Mouse (Mus musculus) embryonic facial prominence, embryonic 11.5 days (tissue): ENCODE results near the gene Sult1c2. TPM values are rescaled to one million over a fixed set of nuclear protein-coding genes. Genes with fewer than 3 reads are reported as not detected.
"Not testable (repeated sequence)": the region's sequence is repeated elsewhere in the genome, so short reads cannot be mapped to it uniquely, and the experiment has no call there.

Experiments
- ATAC-seq: fragments of 200-750 bp; cut with Nextera tagmentation; replicated peaks from 2 replicates; pipeline ENCODE4 v1.8.0; 2017; ENCODE audit warnings: low read depth; ENCODE audit not compliant: insufficient number of reproducible peaks, low FRiP score, low TSS enrichment
- DNase-seq: peaks from one replicate; pipeline ENCODE4 v3.0.0-alpha.2; 2015; ENCODE audit warnings: low spot score
- H3K27ac ChIP-seq: fragments of 300-500 bp; sonication (generic); replicated peaks from 2 replicates; pipeline ENCODE4 v1.5.1; 2014; ENCODE audit warnings: mild to moderate bottlenecking, low read depth, low read length, control low read depth
- H3K27me3 ChIP-seq: fragments of 300-500 bp; sonication (generic); 2 replicates; pipeline ENCODE4 v1.6.1; 2014; ENCODE audit warnings: mild to moderate bottlenecking, low read length, moderate library complexity, mixed read lengths; ENCODE audit not compliant: control insufficient read depth, insufficient read depth
- H3K36me3 ChIP-seq: fragments of 300-500 bp; sonication (generic); replicated peaks from 2 replicates; pipeline ENCODE4 v1.6.1; 2014; ENCODE audit warnings: low read depth, mild to moderate bottlenecking, low read length, moderate library complexity, mixed read lengths; ENCODE audit not compliant: control insufficient read depth, insufficient read depth
- H3K4me1 ChIP-seq: fragments of 300-500 bp; sonication (generic); 2 replicates; pipeline ENCODE4 v1.6.1; 2014; ENCODE audit warnings: low read length, mixed read lengths; ENCODE audit not compliant: control insufficient read depth, insufficient read depth
- H3K4me2 ChIP-seq: fragments of 300-500 bp; sonication (generic); 2 replicates; pipeline ENCODE4 v1.6.1; 2014; ENCODE audit warnings: low read depth, mild to moderate bottlenecking, control low read depth, low read length, moderate library complexity
- H3K4me3 ChIP-seq: fragments of 300-500 bp; sonication (generic); 2 replicates; pipeline ENCODE4 v1.5.1; 2014; ENCODE audit warnings: low read depth, low read length, control low read depth
- H3K9ac ChIP-seq: fragments of 300-500 bp; sonication (generic); replicated peaks from 2 replicates; pipeline ENCODE4 v1.6.1; 2014; ENCODE audit warnings: mild to moderate bottlenecking, control low read depth, low read length
- H3K9me3 ChIP-seq: fragments of 300-500 bp; sonication (generic); replicated peaks from 2 replicates; pipeline ENCODE4 v1.6.1; 2016; ENCODE audit warnings: mild to moderate bottlenecking, low read length, inconsistent platforms, mixed read lengths; ENCODE audit not compliant: control insufficient read depth
- WGBS: fragments of 180-500 bp; shearing (Covaris S2); extraction: QIAGEN DNeasy Blood & Tissue Kit; methylation state at CpG from one replicate; pipeline ENCODE4 v1.1.7; 2014; 5-methylcytosine and 5-hydroxymethylcytosine counted together
- polyA plus RNA-seq: library from polyadenylated mRNA; unstranded; fragments of >200 nt; fragmentation: Nextera tagmentation; extraction: Ambion mirVana; gene quantifications from 2 replicates; pipeline ENCODE4 v1.2.1, GENCODE M21; 2014

Sult1c2 gene
- polyA plus RNA-seq, 1 experiment from 2014 or later = not detected

DNA sequence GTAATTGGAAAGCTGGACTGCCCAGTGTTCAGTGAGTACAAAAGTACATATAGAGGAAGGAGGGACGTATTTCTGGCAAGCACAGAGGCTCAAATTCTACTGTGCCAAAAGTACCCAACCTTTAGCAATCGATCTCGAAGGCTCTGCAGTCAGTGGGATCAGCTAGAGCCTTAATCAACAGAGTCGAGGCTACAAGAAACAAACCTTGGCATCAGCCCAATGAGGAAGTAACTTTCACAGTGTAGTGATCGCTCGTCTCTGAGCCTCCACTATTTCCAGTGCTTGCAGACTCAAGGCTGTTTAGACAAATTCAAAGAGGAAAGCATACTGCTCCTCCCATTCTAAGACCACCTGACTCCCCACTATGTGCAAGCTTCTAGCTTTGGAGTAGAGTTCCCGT, 343 bp downstream of the Sult1c2 start:
- H3K36me3 ChIP-seq = no peaks in the 10 kb centered on the region
- H3K9me3 ChIP-seq = no peaks in the 10 kb centered on the region
- no peak overlapping the region for H3K4me2 ChIP-seq
- H3K4me1 ChIP-seq = no peaks in the 10 kb centered on the region
- no peaks in the 10 kb centered on the region for H3K27me3 ChIP-seq
- H3K27ac ChIP-seq = no peak overlapping the region
- H3K4me3 ChIP-seq = no peak overlapping the region
- ATAC-seq = no peak
- no peak overlapping the region for H3K9ac ChIP-seq
- no peak for DNase-seq
- WGBS = 77% methylated on average over 7 of the region's 7 CpGs

DNA sequence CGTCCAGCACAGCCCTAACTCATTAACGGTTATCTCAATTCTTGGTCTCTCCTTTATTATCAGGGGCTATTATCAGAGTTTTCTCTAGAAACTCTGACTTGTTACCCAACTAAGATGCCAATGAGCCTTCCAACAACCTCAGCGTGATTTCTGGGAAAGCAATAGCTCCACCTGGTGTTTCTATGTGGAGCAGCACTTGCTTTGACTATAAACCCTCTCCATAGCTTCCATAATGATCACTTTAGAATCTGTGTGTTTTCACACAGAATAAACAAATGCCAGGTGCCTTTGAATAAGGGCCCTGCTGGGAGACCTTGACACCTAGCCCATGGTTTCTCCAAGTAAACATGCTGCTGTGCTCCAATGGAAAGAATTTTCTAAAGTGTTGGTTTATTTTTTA, 12.8 kb downstream of the Sult1c2 start:
- DNase-seq = peak; percentile 32
- ATAC-seq = no peak
- H3K9me3 ChIP-seq = no peaks in the 10 kb centered on the region
- H3K27me3 ChIP-seq = no peaks in the 10 kb centered on the region
- WGBS = 51% methylated on average over 3 of the region's 3 CpGs
- no peak overlapping the region for H3K4me2 ChIP-seq
- no peaks in the 10 kb centered on the region for H3K4me1 ChIP-seq
- no peak overlapping the region for H3K27ac ChIP-seq
- H3K9ac ChIP-seq = no peak overlapping the region
- H3K4me3 ChIP-seq = no peak overlapping the region
- H3K36me3 ChIP-seq = no peaks in the 10 kb centered on the region

DNA sequence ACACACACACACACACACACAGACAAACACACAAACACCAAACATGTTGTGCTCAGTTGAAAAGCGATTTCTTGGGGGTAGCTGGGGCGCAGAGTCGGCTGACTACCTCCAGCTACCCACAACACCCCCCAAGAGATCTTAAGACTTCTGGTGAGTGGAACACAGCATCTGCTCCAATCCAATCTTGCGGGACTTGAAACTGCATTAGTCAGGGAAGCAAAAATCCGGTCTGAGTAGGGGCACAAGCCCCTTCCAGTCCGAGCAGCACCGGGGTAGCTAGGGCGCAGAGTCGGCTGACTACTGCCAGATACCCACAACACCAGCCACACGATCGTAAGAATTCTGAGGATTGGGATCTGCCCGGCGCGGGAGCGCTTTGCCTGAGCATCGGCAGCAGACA, 42.2 kb downstream of the Sult1c2 start:
- not testable (repeated sequence) for H3K27ac ChIP-seq, H3K9ac ChIP-seq, DNase-seq, H3K4me3 ChIP-seq, ATAC-seq, H3K27me3 ChIP-seq, H3K9me3 ChIP-seq, H3K4me1 ChIP-seq, H3K4me2 ChIP-seq, H3K36me3 ChIP-seq
- WGBS = 83% methylated on average over 16 of the region's 16 CpGs

DNA sequence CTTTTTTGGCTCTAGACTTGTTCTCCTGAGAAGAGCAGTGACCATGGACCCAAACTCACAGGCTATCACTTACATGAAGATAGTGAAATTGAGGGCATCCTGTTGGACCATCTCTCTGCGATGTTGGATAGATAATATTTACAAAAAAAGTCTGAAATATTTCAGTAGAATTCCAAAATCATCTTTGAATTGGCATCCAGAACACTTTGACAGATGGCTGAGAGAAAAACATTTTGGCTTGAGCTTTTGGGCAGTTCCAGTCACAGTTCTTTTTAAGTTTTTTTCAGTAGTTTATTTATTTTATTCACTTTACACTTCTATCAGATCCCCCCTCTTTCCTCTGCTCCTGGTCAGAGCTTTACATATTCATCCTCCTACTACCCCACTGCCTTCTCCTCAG, 62.8 kb downstream of the Sult1c2 start:
- no peak overlapping the region for H3K9ac ChIP-seq
- no peak overlapping the region for H3K27ac ChIP-seq
- H3K4me1 ChIP-seq = no peaks in the 10 kb centered on the region
- 83% methylated on average over 1 of the region's 1 CpGs for WGBS
- no peak for DNase-seq
- H3K4me2 ChIP-seq = no peak overlapping the region
- H3K27me3 ChIP-seq = no peaks in the 10 kb centered on the region
- no peaks in the 10 kb centered on the region for H3K9me3 ChIP-seq
- H3K4me3 ChIP-seq = no peak overlapping the region
- ATAC-seq = no peak
- H3K36me3 ChIP-seq = no peaks in the 10 kb centered on the region

Other genes with a start within 250 kb of the Sult1c2 start
- gene Sgo1, start 157.0 kb downstream of the Sult1c2 start, polyA plus RNA-seq = 45.3 and 54.9 TPM in 2 replicates
- gene Sult1c1, start 144.3 kb upstream of the Sult1c2 start, polyA plus RNA-seq = not detected in 2 replicates